Mouse (Mus musculus) MEL (cell line): ENCODE measurements around the gene Scn1a.

ENCODE experiments used
- CTCF ChIP-seq, 3 experiments: IDR thresholded peaks in 2 of 3; conservative IDR thresholded peaks in 1 of 3; 2 replicates each; pipeline ENCODE4 v1.5.1; 2011 to 2012; ENCODE audit warnings: low read length in 3 of 3, low read depth in 2 of 3, mild to moderate bottlenecking in 2 of 3, improper control_type of control experiment in 1 of 3, inconsistent platforms in 1 of 3, mixed read lengths in 1 of 3, moderate library complexity in 1 of 3; ENCODE audit not compliant: control insufficient read depth in 1 of 3, insufficient read depth in 1 of 3, poor library complexity in 1 of 3, severe bottlenecking in 1 of 3
- EP300 ChIP-seq, 2 experiments: IDR thresholded peaks; 2 replicates each; pipeline ENCODE4 v1.6.1; 2011; ENCODE audit warnings: improper control_type of control experiment in 2 of 2, low read length in 2 of 2, low read depth in 1 of 2, mild to moderate bottlenecking in 1 of 2
- ETS1 ChIP-seq: IDR thresholded peaks from 2 replicates; pipeline ENCODE4 v1.6.1; 2012; ENCODE audit warnings: low read depth, mild to moderate bottlenecking, inconsistent platforms, low read length, improper control_type of control experiment, moderate library complexity
- KAT2A ChIP-seq: conservative IDR thresholded peaks from 2 replicates; pipeline ENCODE4 v1.6.1; 2012; ENCODE audit warnings: low read depth, low read length, improper control_type of control experiment, inconsistent platforms
- POLR2A ChIP-seq, 2 experiments: IDR thresholded peaks; 2 replicates each; pipeline ENCODE4 v1.6.1; 2011 to 2012; ENCODE audit warnings: low read length in 2 of 2, mild to moderate bottlenecking in 2 of 2, control low read depth in 1 of 2, improper control_type of control experiment in 1 of 2, low read depth in 1 of 2, moderate library complexity in 1 of 2; ENCODE audit not compliant: control insufficient read depth in 1 of 2, insufficient read depth in 1 of 2, poor library complexity in 1 of 2
- SIN3A ChIP-seq: IDR thresholded peaks from 2 replicates; pipeline ENCODE4 v1.6.1; 2012; ENCODE audit warnings: low read length, improper control_type of control experiment, inconsistent platforms
- ZC3H11A ChIP-seq: IDR thresholded peaks from 2 replicates; pipeline ENCODE4 v1.6.1; 2012; ENCODE audit warnings: low read depth, mild to moderate bottlenecking, inconsistent platforms, low read length, improper control_type of control experiment

GRCm38 (mm10) chr2:66462458-66462857 is 21.8 kb upstream of the Scn1a start:
- TF ChIP-seq SIN3A (no peak), ETS1 (no peak), POLR2A (IDR thresholded peaks at IDR 0.05; ENCODE audit: control insufficient read depth in 1 of 2, insufficient read depth in 1 of 2, low read depth in 1 of 2, low read length in 2 of 2, poor library complexity in 1 of 2) (no peak), CTCF (IDR thresholded peaks at IDR 0.05 in 2 of 3, conservative IDR thresholded peaks at IDR 0.05 in 1 of 3; ENCODE audit: control insufficient read depth in 1 of 3, insufficient read depth in 1 of 3, low read depth in 2 of 3, low read length in 3 of 3, poor library complexity in 1 of 3, severe bottlenecking in 1 of 3) (no peak), ZC3H11A (no peak), KAT2A (no peak), EP300 (IDR thresholded peaks at IDR 0.05; ENCODE audit: low read depth in 1 of 2, low read length in 2 of 2) (no peak)
